Mouse (Mus musculus) CD8-positive naive resting alpha-beta T cell, adult 2 months (primary cell): ENCODE measurements around the gene Meis2.

Experiments
- DNase-seq, 2 experiments: peaks; one replicate each; pipeline ENCODE4 v3.0.0; 2022; ENCODE audit warnings: low read depth in 2 of 2, low spot score in 2 of 2

Gene Meis2

DNA sequence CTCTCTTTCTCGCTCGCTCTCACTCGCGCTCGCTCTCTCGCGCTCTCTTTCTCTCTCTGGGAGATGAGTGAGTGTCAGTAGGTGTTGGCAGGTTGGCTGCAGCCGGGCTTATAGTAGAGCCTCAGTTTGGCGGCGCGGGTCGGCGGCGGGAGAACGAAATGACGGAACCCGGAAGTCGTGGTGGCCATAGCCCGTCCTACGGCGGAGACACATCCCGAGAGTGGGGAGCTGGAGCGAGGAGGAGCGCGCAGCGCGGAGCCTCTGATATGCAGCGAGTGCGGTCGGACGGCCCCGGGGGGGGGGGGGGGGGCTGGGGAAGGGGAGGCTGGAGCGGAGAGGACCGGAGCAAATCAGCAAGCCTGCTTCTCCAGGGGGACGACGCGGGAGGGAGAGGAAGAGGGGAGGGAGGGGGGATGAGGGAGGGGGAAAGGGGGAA lies at the start of gene Meis2:
Meis2 (minus strand) TSS at position 270 of the 436 bp plus-strand sequence.
- no peak for DNase-seq

DNA sequence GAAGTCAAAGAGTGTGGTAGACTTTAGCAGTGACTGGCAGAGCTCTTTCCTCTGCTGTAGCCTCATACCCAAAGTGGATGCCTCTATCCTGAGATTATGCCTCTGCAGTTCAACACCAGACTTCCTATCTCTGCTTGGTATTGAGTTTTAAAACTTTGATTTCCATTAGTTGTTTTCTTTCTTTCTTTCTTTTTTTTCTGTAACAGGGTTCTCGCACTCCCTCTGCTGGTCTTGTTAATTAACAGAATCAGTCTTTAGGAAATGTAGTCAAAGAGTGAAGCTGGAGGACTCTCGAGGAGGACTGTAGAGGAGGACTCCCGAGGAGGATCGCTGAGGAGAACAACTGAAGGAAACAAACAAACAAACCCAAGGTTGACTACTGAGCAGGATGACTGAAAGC lies 40.6 kb upstream of the Meis2 start:
- no peak for DNase-seq

DNA sequence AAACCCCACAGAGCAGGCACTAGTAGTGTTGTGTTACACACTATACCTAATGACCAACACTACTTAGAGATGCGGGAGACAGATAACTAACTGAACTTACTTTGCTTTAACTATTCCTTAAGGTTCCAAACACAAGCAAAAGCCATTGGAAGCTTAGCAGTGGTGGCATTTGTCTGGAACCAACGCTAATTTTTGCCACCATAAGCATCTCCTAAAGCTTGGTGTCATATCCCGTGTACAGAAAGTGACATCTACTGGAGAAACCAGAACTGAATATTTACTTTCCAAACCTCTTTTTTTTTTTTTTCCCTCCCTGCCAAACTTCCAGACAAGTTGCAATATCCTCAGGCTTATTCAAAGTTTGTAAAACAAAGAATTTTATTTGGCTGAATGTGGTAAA lies 39.5 kb upstream of the Meis2 start:
- no peak for DNase-seq

DNA sequence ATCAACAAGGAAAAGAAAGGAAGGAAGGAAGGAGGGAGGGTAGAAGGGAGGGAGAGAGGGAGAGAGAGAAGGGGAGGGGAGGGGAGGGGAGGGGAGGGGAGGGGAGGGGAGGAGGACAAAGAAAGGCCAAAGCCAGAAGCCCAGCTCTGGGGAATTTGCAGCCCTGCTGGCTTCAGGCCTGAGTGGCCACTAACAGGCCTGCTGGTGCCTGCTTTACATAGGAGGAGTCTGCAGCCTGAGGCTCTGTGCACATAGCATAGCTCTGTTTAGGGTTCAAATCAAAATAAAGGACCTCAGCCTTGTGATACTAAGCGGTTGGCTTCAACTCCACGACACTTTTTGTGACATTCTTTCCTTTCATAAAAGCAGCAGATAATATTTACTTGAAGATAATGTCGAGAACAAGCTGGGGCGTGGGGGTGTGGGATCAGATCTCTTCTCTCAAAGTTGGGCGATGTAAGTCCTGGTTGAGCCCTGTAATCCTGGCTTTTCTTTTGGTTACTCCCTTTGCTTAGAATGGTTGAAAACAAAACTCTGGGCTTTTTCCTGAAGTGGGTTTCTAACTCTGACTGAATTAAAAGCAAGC lies 37.9 kb upstream of the Meis2 start:
- DNase-seq, result no peak

DNA sequence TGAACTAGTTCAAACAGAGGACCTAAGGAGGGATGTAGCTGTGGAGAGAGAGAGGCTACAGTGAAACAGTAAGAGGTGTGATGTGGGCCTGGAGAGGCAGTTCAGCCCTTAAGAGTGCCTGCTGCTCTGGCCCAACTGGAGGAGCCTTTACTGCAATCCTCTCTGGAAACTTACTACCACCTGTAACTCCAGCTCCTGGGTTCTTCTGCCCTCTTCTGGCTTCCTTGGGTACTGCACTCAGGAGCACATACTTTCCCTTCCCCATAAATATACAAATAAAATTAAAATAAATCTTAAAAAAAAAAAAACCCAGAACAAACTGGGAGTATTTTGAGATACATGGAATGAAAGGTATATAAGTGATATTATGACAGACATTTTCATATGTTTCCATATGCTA lies 35.6 kb upstream of the Meis2 start:
- no peak for DNase-seq

DNA sequence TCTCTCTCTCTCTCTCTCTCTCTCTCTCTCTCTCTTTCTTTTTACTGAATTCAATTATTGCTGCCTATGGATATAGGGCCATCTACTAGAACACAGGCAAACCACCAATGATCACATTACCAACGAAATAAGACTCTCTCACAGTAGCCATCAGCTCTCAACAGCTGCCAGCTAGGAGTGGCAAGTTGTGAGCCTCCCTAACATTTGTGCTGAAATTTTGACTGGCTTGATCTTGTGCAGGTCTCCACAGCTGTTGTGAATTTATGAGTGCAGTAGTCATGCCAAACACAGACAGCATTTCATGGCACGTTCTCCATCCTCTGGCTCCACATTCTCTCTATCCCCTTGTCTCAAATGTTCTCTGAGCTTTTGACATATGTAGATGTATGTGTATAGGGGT lies 15.3 kb upstream of the Meis2 start:
- DNase-seq, result no peak

DNA sequence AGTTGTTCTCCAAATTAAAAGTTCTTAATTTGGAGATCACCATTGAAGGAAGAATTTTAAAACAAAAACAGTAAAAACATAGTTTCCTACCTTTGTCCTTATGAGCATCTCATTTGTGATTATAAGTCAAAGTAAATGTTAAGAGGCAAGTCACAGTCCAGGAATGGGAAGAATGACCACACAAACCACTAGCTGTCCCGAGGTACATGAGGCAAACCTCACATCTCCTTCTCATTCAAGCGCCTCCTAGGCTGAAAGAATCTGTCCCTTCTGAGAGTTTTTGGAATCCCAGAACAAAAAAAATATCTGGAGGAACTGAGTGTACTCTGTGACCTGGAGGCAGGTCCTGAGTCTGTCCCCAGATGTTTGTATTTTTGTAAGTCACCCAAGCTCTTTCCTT lies 13.2 kb upstream of the Meis2 start:
- no peak for DNase-seq

DNA sequence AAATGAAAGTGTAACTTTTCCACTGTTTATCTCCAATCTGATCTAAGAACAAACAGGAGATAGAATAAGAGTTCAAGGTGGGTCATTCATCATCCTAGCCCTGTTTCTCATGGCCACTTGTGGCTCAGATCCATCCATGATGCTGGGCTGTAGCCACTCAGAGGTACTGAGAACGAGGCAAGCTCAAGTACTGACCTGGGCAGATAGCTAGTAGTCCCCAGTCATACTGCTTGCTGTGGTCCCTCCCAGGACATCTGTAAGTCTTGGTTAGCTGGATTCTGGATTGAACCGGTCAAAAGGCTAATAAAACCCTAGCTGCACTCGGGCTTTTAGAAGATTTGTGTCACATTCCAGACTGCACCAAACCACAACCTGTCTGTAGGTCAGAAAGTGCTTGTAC lies 12.1 kb upstream of the Meis2 start:
- no peak for DNase-seq

DNA sequence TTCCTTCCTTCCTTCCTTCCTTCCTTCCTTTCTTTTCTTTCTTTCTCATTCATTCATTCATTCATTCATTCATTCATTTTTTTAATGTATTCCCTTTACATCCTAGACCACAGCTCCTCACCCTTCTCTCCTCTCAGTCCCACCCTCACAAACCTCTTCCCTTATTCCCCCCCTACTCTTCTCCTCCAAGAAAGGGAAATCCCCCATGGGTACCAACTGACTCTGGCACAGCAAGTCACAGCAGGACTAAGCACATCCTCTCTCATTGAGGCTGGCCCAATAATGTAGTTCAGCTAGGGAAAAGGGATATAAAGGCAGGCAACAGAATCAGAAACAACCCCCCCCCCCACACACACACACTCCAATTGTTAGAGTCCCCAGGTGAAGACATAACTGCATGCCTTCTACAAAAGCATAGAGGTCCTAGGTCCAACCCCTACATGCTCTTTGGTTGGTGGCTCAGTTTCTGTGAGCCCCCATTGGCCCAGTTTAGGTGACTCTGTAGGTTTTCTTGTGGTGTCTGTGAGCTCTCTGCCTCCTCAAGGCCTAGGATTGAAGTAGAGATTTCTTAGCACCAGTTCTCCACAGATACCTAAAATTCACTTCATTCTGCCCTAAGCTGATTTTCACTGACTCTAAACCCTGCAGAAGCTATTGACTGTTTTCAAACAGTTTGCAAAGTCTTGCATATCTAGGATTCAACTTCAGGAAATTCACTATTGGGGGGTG lies 11.3 kb upstream of the Meis2 start:
- DNase-seq, result no peak

DNA sequence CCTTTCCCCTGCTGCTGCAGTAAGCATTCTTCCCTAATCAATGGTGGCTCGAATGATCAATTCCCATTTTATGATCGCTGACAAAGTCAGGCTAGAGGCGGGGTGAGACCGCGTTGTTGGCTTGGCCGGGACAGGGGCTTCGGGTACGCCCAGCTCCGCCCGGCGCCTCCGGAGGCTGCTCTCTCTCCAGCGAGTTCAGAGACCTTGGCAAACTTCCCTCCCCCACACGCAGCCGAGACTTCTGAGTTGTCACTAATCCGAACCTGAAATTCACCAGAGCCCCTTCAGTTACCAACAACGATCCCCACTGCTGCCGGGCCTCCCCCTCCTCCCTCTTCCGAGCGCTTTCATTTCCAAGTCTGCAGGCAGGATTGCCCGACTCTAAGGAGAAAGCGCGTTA lies 10.3 kb upstream of the Meis2 start:
- DNase-seq, result no peak

DNA sequence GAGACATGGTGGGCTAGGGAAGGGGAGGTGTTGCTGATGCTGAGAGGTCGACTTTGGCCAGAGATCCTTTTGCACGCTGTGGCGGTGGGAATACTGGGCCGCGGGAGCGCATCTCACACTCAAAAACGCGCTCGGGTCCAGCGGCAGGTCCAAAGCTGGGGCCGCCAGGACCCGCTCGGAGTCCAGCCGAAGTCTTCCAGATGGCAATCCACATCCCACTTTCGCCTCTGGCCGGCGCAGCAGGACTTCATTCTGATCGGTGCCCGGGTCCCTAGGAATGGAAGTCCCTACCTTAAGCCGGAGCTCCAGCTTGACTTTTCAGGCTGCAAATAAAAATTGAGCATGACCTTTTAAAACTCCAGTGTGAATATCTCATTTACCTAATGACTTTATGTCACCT lies 9.8 kb upstream of the Meis2 start:
- no peak for DNase-seq

DNA sequence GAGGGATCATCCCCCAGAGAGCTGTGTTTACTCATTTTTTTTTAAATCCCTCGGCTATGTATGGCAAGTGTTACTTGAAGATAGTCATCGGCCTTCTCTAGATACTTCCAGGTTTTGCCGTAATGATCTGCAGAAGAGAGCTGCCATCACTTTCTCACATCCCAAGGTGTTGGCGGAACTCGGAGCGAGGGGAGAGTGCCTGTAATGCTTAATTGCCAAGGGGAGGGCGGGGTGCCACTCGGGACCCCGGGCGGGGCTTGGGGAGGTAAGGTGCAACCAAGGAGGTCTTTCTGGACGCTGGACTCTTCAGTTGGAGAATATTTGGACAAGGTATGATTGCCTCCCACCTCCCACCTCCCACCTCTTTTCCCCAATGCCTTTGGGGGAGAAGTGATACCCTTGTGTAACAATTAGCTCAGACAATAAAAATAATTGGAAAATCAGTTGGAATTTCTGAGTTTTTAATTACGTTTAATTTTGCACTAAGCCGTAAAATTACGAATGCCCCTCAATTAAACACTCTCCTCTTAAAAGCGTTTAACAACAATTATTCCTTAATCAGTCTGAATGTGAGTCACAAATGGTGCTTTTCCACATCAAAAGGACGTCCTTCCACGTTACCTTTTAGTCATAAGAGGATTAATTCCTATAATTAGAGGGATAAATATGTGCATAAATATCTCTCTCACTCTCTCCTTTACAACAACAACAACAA lies 9.2 kb upstream of the Meis2 start:
- DNase-seq, result no peak

DNA sequence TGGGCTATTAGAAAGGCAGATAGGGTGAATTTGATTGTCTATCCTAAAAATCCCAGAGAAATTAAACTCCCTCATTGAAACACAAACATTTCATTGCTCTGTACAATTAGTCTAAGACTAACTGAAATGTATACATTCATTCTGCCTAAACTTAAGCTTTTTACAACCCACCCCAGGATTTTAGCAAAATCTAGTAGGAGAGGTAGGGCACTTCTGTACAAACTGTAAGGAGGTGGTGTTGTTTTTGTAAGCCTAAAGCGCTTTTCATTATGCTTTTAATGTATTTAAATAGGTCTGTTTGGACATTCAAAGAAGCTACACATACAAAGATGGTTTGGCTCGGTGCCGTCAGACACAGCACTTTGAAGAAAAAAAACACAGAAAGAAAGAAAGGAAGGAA lies 8.4 kb upstream of the Meis2 start:
- no peak for DNase-seq

DNA sequence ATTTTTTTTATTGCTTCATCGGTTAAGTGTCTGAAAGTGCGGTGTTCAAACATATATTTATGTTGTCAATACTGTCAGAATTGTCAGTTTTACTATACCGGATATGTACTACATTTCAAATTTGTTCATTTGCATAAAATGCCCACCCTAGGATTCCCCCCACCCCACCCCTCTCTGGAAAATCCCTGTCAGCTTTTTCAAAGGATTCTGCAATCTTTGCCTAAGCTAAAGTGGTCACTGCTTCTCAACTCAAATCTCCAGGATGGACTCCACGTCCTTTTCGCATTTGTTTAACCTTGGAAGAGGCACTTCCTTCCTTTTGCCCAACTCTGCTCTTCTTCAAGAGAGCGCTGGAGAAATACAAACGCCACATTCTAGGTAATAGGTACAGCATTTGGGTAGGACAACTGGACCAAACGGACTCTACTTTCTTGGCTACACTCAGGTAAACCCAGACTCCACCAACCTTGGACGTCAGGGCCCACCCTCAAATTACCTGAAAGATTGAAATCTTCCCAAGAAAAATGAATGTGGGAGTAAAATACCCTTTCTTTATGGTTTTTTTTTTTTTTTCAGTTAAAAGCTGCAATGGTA lies 7.8 kb upstream of the Meis2 start:
- DNase-seq, result no peak

DNA sequence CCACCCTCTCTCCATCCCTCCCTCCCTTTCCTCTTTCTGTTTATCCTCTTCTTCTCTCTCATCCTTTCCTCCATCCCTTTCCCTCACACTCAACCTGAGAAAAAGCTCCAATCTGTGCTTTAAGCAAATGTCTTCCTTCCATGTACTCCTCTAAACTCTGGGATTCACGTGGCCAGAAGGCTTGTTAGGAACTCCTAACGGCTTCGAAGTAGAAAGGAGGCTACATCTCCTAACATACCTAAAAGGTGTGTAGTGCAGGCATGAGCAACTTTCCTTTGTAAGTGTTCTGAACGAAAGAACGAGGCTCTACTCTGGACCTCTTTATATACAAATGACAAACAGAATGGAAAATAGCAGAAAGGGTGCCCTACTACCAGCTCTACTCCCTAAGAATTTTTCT lies 7.1 kb upstream of the Meis2 start:
- DNase-seq, result no peak

DNA sequence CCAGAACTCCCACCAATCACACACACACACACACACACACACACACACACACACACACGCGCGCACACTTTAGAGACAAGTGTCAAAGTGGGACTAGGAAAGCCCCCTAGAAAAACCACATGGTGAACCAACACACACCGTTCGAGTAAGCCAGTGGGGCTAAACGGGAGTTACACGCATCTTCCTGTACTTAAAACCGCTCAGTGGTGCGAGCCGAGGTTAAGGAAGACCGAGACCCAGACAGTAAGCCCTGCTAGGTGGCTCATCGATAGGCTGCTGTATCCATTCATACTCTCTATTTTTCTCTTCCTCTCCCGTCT lies 6.6 kb upstream of the Meis2 start:
- no peak for DNase-seq

DNA sequence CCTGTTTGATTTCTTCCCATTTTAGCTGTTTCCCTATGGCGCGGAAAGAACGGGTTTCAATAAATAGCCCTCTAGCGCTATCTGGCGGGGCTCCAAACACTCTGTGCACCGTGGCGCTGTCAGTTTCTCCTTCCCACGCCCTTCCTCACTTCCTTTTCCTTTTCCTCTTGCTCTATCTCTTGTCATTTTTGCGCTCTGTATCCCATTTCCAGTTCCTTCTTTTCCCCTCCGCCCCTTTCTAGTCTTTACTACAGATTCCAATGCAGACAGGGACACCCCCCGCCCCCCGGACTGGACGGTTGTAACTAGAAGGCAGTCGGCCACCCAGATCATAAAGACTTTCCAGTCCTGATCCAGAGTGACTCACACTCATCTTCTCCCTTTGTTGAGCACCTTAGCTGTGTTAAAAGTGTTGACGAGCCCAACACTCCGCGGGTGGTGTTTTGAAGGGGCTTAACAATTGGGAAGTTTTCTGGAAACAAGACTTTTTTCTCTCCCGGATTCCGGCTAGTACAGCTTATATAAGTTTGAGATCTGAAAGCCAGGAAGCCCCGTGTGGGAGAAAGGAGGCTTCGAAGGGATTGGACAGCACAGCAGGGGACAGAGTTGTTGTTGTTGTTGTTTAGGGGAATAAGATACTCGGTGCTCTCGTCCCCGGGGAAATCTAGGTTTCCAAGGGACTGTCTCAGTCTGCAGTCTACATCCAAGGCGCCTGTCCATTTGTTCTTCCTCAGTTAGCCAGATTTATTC lies 6.1 kb upstream of the Meis2 start:
- no peak for DNase-seq

DNA sequence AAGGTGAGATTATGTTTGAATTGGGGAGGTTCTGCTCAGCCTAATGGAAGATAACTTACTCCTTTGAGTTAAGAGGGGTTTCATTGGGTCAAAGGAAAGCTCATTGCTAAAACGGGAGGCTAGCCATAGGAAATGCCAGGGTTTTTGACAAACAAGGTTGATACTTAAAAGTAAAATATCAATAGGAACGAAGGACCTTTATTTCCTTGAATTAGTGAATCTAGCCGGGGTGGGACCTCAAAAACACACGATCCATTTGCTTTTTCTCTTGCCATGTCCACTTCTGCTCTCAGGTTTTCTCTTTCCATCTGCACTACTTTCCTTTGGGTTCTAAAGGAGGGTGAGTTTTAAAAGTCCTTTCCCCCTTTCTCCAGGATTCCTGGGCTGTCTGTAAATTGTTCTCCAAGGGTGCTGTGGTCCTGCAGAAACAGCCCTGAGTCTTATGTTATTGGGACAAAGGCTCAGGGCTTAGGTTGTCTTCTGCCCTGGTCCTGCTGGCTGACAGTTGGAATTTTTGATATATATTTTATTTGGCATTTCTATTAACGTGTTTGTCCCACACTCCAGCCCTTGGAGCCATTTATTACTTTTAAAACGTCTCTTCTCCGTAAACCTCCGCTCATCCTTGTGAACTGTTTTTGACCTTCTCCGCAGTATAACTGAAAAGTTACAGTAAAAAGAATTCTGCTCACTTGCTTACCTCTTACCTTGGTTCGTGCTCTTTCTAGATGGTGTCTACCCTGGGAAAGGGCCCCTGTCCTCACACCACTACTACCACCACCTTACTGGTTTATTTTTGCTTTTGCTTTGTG lies 5.2 kb upstream of the Meis2 start:
- no peak for DNase-seq

DNA sequence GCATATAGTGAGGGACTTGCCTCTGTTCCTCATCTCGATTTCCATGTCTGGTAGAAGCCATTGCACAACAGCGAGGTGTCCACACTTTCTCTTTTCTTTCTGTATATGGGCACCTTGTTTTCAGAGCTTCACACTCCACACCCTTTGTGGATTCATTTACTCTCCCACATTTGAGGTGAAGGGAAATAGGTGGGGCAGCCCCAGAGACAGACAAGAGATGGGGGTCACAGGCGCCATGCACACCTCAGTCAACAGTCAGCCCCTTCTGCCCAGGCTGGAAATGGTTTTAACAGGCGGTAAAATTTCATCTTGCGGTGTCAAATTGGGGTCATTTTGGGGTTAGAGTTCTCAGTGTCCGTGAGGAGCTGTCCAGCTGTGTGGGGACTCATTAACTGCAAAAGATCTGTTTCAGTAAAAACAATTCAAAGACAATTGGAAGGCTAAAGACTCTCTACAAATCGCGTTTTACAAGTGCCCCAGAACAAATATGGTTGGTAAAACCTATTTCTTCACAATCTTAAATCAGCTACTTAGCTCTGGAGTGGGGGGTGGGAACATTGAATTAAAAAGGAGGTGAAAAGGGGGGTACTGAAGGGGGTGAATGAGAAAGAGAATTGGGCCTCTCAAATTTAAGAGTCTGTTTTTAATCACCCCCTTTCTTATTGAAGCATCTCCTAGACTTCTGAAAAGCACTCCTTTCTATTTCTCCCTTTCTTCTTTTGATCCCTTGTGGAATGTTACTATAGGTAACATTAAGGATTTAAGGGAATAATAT lies 4.0 kb upstream of the Meis2 start:
- DNase-seq, result no peak

DNA sequence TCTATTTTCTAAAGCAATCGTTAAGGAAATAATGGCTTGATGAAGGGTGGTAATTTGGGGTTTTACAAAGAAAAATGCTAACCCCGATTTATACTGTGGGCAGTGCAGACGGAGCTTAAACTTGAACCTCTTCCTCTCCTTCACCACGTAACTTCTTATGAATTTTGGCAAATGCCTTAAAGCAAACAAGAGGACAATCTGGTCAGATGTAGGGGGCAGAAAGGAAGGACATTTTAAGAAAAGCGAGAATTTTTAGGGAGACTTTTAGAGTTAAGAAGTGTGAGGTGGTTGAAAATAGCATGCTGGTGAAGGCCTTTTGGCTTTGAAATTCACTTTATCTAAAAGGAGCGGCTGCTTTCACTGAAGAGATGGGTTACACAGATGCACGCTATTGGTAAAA lies 3.3 kb upstream of the Meis2 start:
- no peak for DNase-seq
